Mouse (Mus musculus): ENCODE measurements at regions not wholly inside any gene's neighbourhood (a gene's known extent, or its start where the extent isn't known, plus 50 kb on each side); places are given as distances from the start of the nearest gene placed in this dataset.

DNA sequence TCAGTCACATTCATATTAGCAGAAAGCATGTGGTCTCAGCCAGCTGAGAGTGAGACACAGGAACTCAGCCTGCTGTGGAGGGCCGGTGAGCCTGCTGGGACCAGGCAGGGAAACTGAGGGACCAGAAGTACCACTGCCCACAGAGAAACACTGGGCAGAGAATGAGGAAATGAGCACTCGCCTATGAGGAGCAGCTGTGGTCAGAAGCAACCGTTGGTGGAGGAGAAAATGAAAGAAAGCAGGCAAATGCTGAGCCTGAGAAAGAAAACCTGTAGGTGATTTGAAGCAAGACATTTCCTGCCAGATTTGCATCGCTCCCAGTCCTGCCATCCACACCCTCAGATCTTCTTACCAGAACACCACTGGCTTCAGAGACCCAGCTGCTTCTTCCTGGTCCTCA lies 187.0 kb upstream of the Sesn3 start:
- no peak for ATAC-seq (ENCODE audit: insufficient number of reproducible peaks, low FRiP score, low TSS enrichment)

DNA sequence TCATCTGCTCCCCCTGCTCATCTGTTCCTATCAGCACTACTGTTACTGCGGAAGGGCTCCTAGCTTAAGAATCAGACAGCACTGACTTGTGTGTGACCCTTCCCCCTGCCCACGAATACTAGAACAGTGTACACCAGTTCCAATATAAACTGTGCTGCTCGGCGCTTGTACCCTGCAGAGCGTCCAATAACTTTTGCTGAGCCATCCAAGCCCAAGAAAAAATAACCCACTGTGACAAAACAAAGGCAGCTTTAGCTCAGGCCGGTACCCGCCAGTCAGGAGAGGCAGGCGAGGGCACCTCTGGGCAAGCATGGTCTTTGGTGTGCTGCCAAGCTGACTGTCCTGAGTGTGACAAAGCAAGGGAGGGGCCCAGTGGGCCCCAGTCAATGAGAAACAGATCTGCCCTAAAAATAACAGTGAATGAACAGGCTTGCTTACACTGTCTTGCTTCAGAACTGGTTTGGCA lies 185.0 kb upstream of the Sesn3 start:
- no peak for ATAC-seq (ENCODE audit: insufficient number of reproducible peaks, low FRiP score, low TSS enrichment)

- no peak for ATAC-seq (ENCODE audit: insufficient number of reproducible peaks, low FRiP score, low TSS enrichment)
Observed at GRCm38 (mm10) chr9:14090454-14090853, 184.4 kb upstream of the Sesn3 start.

GRCm38 (mm10) chr9:14091099-14091930 lies 183.6 kb upstream of the Sesn3 start:
- no peak for ATAC-seq (ENCODE audit: insufficient number of reproducible peaks, low FRiP score, low TSS enrichment)

DNA sequence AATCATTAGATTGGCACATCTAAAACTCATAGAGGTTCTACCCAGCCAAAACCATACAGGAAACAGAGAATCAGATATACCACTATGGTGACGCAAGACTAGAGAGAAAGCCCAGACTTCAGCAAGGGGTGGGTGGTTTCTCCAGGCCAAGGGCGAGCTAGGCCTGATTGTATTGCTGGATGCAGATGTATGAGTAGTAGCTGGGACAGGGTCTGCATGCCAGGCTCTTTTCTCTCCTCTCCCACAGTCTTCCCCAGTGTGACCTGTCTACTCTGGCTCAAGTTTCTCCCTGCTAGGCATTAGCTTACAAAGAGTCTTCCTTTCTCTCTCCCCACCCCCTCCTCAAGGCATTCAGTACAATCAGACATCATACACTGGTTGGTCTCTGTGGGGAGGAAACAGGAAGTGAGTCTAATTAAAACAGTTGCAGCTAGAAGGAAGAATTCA lies 181.8 kb upstream of the Sesn3 start:
- no peak for ATAC-seq (ENCODE audit: insufficient number of reproducible peaks, low FRiP score, low TSS enrichment)

GRCm38 (mm10) chr9:14103538-14103937 lies 171.3 kb upstream of the Sesn3 start:
- no peak for ATAC-seq (ENCODE audit: insufficient number of reproducible peaks, low FRiP score, low TSS enrichment)

GRCm38 (mm10) chr9:14104921-14105320 lies 169.9 kb upstream of the Sesn3 start:
- no peak for ATAC-seq (ENCODE audit: insufficient number of reproducible peaks, low FRiP score, low TSS enrichment)

GRCm38 (mm10) chr9:14106371-14106770 lies 168.5 kb upstream of the Sesn3 start:
- no peak for ATAC-seq (ENCODE audit: insufficient number of reproducible peaks, low FRiP score, low TSS enrichment)

DNA sequence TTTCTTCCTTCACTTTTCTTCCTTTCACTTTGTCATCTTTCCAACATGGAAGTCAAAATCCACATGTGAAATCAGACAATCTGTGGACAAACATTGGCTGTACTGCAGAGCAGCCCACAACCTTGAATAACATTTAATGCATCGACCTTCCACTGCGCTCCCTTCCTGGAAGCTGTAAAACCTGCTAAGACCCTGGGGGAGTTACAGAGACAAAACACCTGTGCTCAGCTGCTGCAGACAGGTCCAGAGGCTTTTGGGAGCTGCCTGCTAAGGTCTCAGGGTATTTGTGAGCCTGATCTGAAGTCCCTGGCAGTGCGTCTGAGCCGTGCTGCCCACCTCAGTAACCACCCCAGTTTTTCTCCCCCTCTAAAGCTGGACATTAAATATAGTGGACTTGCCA lies 166.1 kb upstream of the Sesn3 start:
- no peak for ATAC-seq (ENCODE audit: insufficient number of reproducible peaks, low FRiP score, low TSS enrichment)

DNA sequence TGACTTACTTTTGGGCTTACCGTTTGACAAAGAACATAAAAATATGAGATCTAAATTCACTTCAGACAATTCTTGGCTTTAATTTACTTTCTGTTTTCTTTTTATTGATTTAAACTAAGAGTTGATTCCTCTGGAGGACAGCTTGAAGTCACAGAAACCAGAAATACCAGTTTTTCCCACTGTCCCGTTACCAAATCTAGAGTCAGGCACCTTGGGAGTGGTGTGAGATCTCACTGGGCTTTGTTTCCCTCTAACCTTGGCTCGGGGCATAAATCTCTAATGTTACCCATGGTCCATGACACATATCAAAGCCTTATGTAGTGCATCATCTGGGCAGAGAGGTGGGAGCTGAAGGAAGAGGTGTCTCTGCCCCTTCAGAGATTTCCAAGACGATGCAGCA lies 165.4 kb upstream of the Sesn3 start:
- ATAC-seq (ENCODE audit: insufficient number of reproducible peaks, low FRiP score, low TSS enrichment) = no peak

- ATAC-seq (ENCODE audit: insufficient number of reproducible peaks, low FRiP score, low TSS enrichment) = no peak
Observed at GRCm38 (mm10) chr9:14111713-14112112, 163.2 kb upstream of the Sesn3 start.

GRCm38 (mm10) chr9:14115521-14115920 lies 159.3 kb upstream of the Sesn3 start:
- ATAC-seq (ENCODE audit: insufficient number of reproducible peaks, low FRiP score, low TSS enrichment) = no peak

- ATAC-seq (ENCODE audit: insufficient number of reproducible peaks, low FRiP score, low TSS enrichment) = no peak
Observed at GRCm38 (mm10) chr9:14116097-14116840, 158.6 kb upstream of the Sesn3 start.

- no peak for ATAC-seq (ENCODE audit: insufficient number of reproducible peaks, low FRiP score, low TSS enrichment)
Observed at GRCm38 (mm10) chr9:14133372-14133771, 141.5 kb upstream of the Sesn3 start.

GRCm38 (mm10) chr9:14134894-14135450 lies 139.9 kb upstream of the Sesn3 start:
- ATAC-seq (ENCODE audit: insufficient number of reproducible peaks, low FRiP score, low TSS enrichment) = no peak

DNA sequence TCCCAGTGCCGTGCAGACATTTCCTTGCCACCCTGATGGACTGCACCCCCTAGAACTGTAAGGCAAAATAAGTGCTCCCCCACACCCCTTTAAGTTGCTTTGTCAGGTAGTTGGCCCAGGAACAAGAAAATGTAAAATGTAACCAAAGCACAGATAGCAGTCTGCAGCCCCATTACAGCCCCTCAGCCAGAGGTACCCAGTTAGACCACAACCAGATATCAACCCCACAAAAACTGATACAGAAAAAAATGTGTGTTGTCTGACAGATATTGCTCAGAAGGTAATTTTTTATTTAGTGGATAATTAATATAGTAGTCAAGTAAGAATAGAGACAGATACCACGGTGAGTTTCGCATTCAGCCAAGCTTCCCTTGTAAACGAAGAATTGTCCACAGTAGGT lies 133.5 kb upstream of the Sesn3 start:
- ATAC-seq (ENCODE audit: insufficient number of reproducible peaks, low FRiP score, low TSS enrichment) = no peak

DNA sequence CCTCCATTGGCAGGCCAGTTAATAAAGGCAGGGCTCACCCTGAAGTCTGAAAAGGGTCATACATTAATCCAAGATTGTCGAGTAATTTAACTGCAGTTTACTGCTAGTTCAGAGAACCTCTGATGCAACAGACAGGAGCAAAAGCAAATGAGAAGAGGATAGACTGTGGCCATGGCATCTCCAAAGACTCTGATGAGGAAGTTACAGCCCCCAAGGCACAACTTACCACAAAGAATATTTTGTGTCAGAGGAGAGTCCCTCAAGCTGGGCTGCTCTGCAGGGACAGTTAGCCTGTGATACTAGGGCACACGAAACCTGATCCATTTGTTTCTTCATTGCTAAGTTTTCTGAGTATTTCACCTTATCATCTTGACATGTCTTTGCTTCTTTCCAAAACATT lies 130.9 kb upstream of the Sesn3 start:
- no peak for ATAC-seq (ENCODE audit: insufficient number of reproducible peaks, low FRiP score, low TSS enrichment)

DNA sequence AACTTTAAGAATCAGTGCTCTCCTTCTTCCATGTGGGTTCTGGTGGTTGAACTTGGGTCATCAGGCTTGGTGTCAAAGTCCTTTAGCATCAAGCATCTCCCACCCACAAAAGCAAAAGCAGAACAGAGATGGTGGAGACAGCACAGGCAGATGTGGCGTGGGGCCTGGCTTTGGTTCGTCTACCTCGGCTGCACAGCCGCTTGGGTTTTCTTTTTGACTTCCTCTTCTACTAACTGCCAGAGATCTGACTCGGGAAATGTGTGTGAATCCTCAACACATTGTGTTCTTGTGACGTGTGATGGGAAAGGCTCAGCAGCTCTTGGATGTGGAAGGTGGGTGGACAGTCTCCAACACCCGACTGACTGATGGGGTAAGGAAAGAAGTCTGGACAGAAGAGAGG lies 127.8 kb upstream of the Sesn3 start:
- ATAC-seq (ENCODE audit: insufficient number of reproducible peaks, low FRiP score, low TSS enrichment) = no peak

DNA sequence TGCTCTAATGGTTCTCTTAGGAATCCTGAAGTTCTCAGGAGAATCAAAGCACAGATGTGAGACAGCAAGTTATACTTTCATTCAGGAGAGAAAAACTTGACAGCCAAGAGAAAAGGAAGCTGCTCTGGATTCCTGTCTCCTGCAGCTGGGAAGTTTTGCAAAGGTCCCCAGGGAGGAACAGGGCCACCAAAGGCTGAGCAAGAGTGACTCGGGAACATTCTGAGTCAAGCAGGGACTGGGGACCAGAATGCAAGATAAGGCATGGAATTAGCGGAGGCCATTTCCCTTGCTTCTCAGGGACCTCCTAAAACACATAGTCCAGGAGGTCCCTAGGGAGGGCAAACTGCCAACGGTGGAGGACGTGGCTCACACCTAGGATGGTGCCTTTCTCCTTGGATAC lies 127.1 kb upstream of the Sesn3 start:
- no peak for ATAC-seq (ENCODE audit: insufficient number of reproducible peaks, low FRiP score, low TSS enrichment)

- ATAC-seq (ENCODE audit: insufficient number of reproducible peaks, low FRiP score, low TSS enrichment) = no peak
Observed at GRCm38 (mm10) chr9:14150288-14150687, 124.6 kb upstream of the Sesn3 start.

- ATAC-seq (ENCODE audit: insufficient number of reproducible peaks, low FRiP score, low TSS enrichment) = no peak
Observed at GRCm38 (mm10) chr9:14156967-14157366, 117.9 kb upstream of the Sesn3 start.
